Mouse (Mus musculus): ENCODE measurements around the gene Sfxn2.

DNA sequence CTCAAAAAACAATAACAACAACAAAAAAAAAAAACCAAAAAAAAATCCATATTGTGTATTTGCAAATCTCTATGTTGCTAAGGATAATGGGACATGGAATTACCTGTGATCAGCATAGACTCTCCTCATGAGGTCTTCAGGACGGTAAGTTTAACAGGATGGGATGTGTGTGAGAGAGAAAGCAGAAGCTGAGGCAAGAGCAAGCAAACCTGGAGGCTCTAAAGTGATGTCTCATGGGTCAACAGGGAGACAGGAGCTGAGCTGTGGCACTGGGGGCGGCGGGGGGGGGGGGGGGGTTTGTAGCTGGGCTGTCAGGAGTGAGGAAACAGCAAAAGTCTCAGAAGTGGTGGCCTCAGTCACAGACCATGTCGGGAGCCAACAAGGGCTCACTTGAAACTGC, 20.7 kb upstream of the Sfxn2 start:
- TF ChIP-seq CTCF (IDR thresholded peaks at IDR 0.05): no peak
- TF ChIP-seq EP300 (IDR thresholded peaks at IDR 0.05; ENCODE audit: insufficient read depth, low read depth, low read length): no peak
- TF ChIP-seq POLR2A (IDR thresholded peaks at IDR 0.05; ENCODE audit: insufficient read depth, low read depth, low read length): no peak
